Mouse (Mus musculus): ENCODE data around the gene Foxo1. TPM values are rescaled to one million over a fixed set of nuclear protein-coding genes. Genes with fewer than 3 reads are reported as not detected.

Gene Foxo1
- total and polyA plus RNA-seq, 2 experiments from 2014 or later: 3.2 to 4.8 TPM

DNA sequence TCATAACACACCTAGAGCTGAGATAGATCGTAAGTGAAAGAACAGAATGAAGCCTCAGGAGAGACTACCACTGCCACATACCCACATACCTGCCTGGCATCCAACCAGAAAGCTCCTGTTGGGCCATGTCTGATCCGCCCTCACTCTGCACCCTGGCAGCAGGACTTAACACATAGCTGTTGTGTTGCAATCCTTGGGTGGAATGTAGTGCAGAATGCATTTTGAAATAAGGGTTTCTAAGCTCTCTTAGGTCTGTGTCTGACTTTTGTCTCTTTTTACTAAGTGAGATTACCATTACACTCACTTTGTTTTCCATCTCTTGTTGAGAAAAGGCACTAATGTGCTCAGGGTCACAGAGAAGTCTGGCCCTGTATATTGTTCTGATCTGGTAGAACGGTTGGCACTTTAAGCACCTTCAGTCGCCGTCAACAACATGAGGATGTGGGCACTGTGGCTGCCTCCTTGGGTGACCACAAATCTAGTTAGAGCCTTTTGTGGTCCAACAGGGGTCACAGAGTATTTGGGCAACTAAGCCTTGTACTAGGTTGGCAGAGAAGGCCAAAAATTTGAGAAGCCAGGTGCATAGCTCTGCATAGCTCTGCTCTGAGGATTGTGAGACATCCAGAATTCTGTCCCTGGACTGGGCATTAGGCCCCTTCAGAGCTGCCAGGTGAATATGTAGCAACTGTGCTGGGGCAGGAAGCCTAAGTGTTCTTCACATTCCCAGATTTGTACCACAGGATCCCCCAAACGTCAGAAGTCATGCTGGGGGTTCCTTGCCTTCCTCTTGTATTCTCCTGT is 75.3 kb downstream of the Foxo1 start:
- no peaks in the 10 kb centered on the region for H3K27me3 ChIP-seq (ENCODE audit: insufficient read depth, low read length)
- peaks cover 5% of the 10 kb centered on the region; the same call in 1 of the 2 replicates for H3K4me1 ChIP-seq (ENCODE audit: insufficient read depth, low read length)
- no peak for DNase-seq (ENCODE audit: low spot score)
- H3K36me3 ChIP-seq (ENCODE audit: insufficient read depth, low read length): no peaks in the 10 kb centered on the region
- no peak for TF ChIP-seq CTCF (IDR thresholded peaks at IDR 0.05; ENCODE audit: low read depth)
- no peaks in the 10 kb centered on the region for H3K9me3 ChIP-seq (ENCODE audit: low read length)
- no peak for ATAC-seq
- H3K4me3 ChIP-seq (ENCODE audit: low read length): no peak overlapping the region
- 80% methylated on average over 6 of the region's 6 CpGs for WGBS
- no peak overlapping the region for H3K9ac ChIP-seq (replicated peaks; ENCODE audit: low read length)
- no peak overlapping the region for H3K27ac ChIP-seq
- H3K4me2 ChIP-seq (ENCODE audit: low read depth, low read length): no peak overlapping the region

DNA sequence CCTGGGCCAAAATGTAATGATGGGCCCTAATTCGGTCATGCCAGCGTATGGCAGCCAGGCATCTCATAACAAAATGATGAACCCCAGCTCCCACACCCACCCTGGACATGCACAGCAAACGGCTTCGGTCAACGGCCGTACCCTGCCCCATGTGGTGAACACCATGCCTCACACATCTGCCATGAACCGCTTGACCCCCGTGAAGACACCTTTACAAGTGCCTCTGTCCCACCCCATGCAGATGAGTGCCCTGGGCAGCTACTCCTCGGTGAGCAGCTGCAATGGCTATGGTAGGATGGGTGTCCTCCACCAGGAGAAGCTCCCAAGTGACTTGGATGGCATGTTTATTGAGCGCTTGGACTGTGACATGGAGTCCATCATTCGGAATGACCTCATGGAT is 77.7 kb downstream of the Foxo1 start:
- TF ChIP-seq CTCF (IDR thresholded peaks at IDR 0.05; ENCODE audit: low read depth): no peak
- Histone ChIP-seq H3K27ac (no peak overlapping the region), H3K9ac (replicated peaks; ENCODE audit: low read length) (no peak overlapping the region), H3K4me2 (ENCODE audit: low read depth, low read length) (no peak overlapping the region), H3K36me3 (ENCODE audit: insufficient read depth, low read length) (no peaks in the 10 kb centered on the region), H3K4me3 (ENCODE audit: low read length) (no peak overlapping the region), H3K9me3 (ENCODE audit: low read length) (no peaks in the 10 kb centered on the region), H3K27me3 (ENCODE audit: insufficient read depth, low read length) (no peaks in the 10 kb centered on the region), H3K4me1 (ENCODE audit: insufficient read depth, low read length) (peaks cover 5% of the 10 kb centered on the region; the same call in 1 of the 2 replicates)
- ATAC-seq (no peak), DNase-seq (ENCODE audit: low spot score) (no peak)
- WGBS: 96% methylated on average over 11 of the region's 11 CpGs

DNA sequence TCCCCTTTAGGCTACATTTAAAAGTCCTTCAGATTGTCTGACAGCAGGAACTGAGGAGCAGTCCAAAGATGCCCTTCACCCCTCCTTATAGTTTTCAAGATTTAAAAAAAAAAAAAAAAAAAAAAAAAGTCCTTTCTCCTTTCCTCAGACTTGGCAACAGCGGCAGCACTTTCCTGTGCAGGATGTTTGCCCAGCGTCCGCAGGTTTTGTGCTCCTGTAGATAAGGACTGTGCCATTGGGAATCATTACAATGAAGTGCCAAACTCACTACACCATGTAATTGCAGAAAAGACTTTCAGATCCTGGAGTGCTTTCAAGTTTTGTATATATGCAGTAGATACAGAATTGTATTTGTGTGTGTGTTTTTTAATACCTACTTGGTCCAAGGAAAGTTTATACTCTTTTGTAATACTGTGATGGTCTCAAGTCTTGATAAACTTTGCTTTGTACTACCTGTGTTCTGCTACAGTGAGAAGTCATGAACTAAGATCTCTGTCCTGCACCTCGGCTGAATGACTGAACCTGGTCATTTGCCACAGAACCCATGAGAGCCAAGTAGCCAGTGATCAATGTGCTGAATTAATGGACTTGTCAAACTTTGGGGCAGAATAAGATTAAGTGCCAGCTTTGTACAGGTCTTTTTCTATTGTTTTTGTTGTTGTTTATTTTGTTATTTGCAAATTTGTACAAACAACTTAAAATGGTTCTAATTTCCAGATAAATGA is 79.0 kb downstream of the Foxo1 start:
- peaks cover 5% of the 10 kb centered on the region; the same call in 1 of the 2 replicates for H3K4me1 ChIP-seq (ENCODE audit: insufficient read depth, low read length)
- 47% methylated on average over 4 of the region's 4 CpGs for WGBS
- H3K27ac ChIP-seq: no peak overlapping the region
- H3K9me3 ChIP-seq (ENCODE audit: low read length): no peaks in the 10 kb centered on the region
- H3K9ac ChIP-seq (replicated peaks; ENCODE audit: low read length): no peak overlapping the region
- no peak overlapping the region for H3K4me3 ChIP-seq (ENCODE audit: low read length)
- H3K4me2 ChIP-seq (ENCODE audit: low read depth, low read length): no peak overlapping the region
- no peaks in the 10 kb centered on the region for H3K27me3 ChIP-seq (ENCODE audit: insufficient read depth, low read length)
- TF ChIP-seq CTCF (IDR thresholded peaks at IDR 0.05; ENCODE audit: low read depth): no peak
- H3K36me3 ChIP-seq (ENCODE audit: insufficient read depth, low read length): no peaks in the 10 kb centered on the region
- ATAC-seq (no peak), DNase-seq (ENCODE audit: low spot score) (no peak)

- Histone ChIP-seq H3K4me3 (ENCODE audit: low read length) (no peak overlapping the region), H3K9me3 (ENCODE audit: low read length) (no peaks in the 10 kb centered on the region), H3K27me3 (ENCODE audit: insufficient read depth, low read length) (no peaks in the 10 kb centered on the region), H3K9ac (replicated peaks; ENCODE audit: low read length) (no peak overlapping the region), H3K4me2 (ENCODE audit: low read depth, low read length) (no peak overlapping the region), H3K27ac (no peak overlapping the region), H3K36me3 (ENCODE audit: insufficient read depth, low read length) (no peaks in the 10 kb centered on the region), H3K4me1 (ENCODE audit: insufficient read depth, low read length) (peaks cover 3% of the 10 kb centered on the region; the same call in 1 of the 2 replicates)
- no peak for TF ChIP-seq CTCF (IDR thresholded peaks at IDR 0.05; ENCODE audit: low read depth)
- DNase-seq (ENCODE audit: low spot score) (no peak), ATAC-seq (no peak)
- WGBS: 48% methylated on average over 10 of the region's 10 CpGs
These were observed 80.0 kb downstream of the Foxo1 start for GRCm38 (mm10) chr3:52347980-52348622.

- no peak overlapping the region for H3K9ac ChIP-seq (replicated peaks; ENCODE audit: low read length)
- 77% methylated on average over 8 of the region's 8 CpGs for WGBS
These were observed 82.5 kb downstream of the Foxo1 start for GRCm38 (mm10) chr3:52350636-52351035.

GRCm38 (mm10) chr3:52351901-52352300 is 83.8 kb downstream of the Foxo1 start:
- Histone ChIP-seq H3K9ac (replicated peaks; ENCODE audit: low read length) (no peak overlapping the region), H3K9me3 (ENCODE audit: low read length) (no peaks in the 10 kb centered on the region), H3K4me3 (ENCODE audit: low read length) (no peak overlapping the region), H3K4me1 (ENCODE audit: insufficient read depth, low read length) (no peaks in the 10 kb centered on the region; the same call in 1 of the 2 replicates), H3K36me3 (ENCODE audit: insufficient read depth, low read length) (no peaks in the 10 kb centered on the region), H3K27me3 (ENCODE audit: insufficient read depth, low read length) (no peaks in the 10 kb centered on the region), H3K27ac (no peak overlapping the region), H3K4me2 (ENCODE audit: low read depth, low read length) (no peak overlapping the region)
- WGBS: 91% methylated on average over 9 of the region's 9 CpGs
- DNase-seq (ENCODE audit: low spot score) (no peak), ATAC-seq (no peak)
- no peak for TF ChIP-seq CTCF (IDR thresholded peaks at IDR 0.05; ENCODE audit: low read depth)

More at GRCm38 (mm10) chr3:52350636-52351035, 82.5 kb downstream of the Foxo1 start:
- Histone ChIP-seq H3K4me1 (ENCODE audit: insufficient read depth, low read length) (no peaks in the 10 kb centered on the region; the same call in 1 of the 2 replicates), H3K27me3 (ENCODE audit: insufficient read depth, low read length) (no peaks in the 10 kb centered on the region), H3K4me2 (ENCODE audit: low read depth, low read length) (no peak overlapping the region), H3K9me3 (ENCODE audit: low read length) (no peaks in the 10 kb centered on the region), H3K36me3 (ENCODE audit: insufficient read depth, low read length) (no peaks in the 10 kb centered on the region), H3K27ac (no peak overlapping the region), H3K4me3 (ENCODE audit: low read length) (no peak overlapping the region)
- no peak for ATAC-seq
- TF ChIP-seq CTCF (IDR thresholded peaks at IDR 0.05; ENCODE audit: low read depth): no peak
- no peak for DNase-seq (ENCODE audit: low spot score)
